Mouse (Mus musculus) lung, postnatal 10 days (tissue): ENCODE measurements at regions not wholly inside any gene's neighbourhood (a gene's known extent, or its start where the extent isn't known, plus 50 kb on each side); places are given as distances from the start of the nearest gene placed in this dataset.

Experiments
- DNase-seq: peaks from one replicate; pipeline ENCODE4 v3.0.0; 2021

- DNase-seq: no peak
Measured at GRCm38 (mm10) chr12:48713646-48714045, 668.8 kb upstream of the Foxg1 start.

- no peak for DNase-seq
Measured at GRCm38 (mm10) chr12:48729851-48730250, 652.6 kb upstream of the Foxg1 start.

DNA sequence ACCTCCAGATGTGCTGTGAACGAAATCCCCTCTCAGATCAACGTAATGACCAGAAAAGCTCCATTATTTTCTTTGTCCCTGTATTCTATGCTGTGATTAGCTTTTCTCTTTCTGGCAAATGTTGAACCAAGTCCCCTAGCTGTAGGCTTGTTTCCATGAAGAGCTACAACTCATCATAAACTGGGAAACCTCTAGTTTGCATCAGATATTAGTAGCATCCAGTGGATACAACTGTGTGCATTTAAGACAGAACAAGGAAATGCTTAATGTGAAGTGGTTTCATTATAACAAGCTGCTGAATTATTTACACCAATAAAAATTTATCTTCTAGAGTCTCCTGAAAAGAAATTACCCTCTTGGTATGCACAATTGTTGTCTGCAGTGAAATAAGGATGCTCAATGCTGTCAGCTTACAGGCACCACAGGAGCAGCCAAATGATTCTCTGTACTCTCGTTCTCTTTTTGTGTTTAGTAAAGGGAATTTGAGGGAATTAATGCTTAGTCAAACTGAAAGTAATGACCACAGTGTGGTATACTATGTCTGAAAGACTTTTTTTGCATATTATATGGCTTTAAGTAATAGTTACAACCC lies 623.6 kb upstream of the Foxg1 start:
- no peak for DNase-seq
